Mouse (Mus musculus): ENCODE measurements around the gene Sbno1.

The Sbno1 gene

DNA sequence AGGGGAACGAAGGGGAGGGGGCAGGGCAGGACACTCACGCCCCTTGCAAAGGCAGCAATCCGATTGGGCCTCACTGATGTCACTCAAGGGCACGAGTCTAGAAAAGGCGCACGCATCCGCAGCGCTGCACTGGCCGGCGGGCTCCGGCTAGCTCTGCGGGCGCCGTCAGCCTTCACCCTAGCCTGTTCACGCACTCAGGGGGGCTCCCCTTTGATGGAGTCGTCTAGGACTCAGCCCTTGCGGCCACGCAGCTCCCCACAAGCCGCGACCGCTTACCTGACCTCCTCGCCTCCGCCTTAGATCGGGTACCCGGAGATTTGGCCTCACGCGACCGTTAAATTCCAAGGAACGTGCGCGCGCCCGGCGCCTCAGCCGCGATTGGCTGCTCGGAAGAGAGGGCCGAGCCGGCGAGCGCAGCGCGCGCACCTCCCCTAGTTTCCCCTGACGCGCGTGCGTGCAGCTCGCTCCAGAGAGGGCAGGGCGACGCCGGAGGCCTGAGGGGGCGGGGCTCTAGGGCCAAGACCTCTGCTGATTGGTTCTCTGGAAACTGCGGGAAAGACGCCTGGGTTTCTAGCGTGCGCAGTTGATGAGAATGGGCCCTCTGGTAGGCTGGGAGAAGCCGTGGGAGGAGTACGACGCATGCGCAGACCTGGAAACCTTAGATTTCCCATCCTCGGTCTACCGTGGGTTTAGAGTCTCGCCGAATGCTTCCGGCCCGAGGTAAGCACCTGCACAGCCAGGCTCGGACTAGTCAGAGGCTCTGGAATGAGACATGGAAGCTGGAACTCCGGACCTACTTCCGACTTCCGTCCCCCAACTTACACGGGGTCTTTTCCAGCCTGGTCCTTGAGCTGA lies 98.1 kb downstream of the Sbno1 start, which contains the start of the genes Mphosph9 and 2810006K23Rik:
TSS of gene Mphosph9 (minus strand) at position 463 of the 855 bp plus-strand sequence.
TSS of gene 2810006K23Rik (plus strand) at position 580 of the 855 bp plus-strand sequence.
- peak; percentile 100 for DNase-seq

- DNase-seq, result no peak
These were observed 99.0 kb downstream of the Sbno1 start for GRCm38 (mm10) chr5:124326829-124327228.

Measured in cerebellum, adult 11 months (tissue).